Mouse (Mus musculus): ENCODE results near the gene Ccdc148. TPM values are rescaled to one million over a fixed set of nuclear protein-coding genes. Genes with fewer than 3 reads are reported as not detected.
A peak's percentile ranks its signal among the peaks of the same experiment; 100 is the strongest.

Ccdc148 gene
- polyA plus RNA-seq, 1 experiment from 2014 or later = 7.1 TPM

DNA sequence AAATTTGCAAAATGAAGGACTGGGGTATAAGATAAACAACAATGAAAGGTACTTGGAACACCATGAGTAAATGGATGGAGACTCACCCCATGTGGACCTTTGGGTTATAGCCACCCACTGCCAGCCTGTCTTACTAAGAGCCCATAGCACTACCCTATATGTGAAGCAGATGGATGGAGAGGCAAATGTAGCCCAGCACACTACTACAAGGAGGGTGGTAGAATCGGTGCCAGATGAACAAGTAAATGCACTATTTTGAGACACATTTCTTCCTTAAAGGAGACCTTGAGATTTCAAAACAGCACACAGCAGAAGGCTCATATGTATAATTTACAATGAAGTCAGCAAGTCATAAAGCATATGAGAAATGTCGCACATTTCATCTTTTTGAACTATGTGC is 234.9 kb downstream of the Ccdc148 start:
- Histone ChIP-seq H3K27me3 (replicated peaks; ENCODE audit: control insufficient read depth, insufficient read depth, low read length) (no peaks in the 10 kb centered on the region), H3K4me3 (ENCODE audit: low read length) (no peak overlapping the region), H3K4me2 (ENCODE audit: low read length) (no peak overlapping the region), H3K27ac (ENCODE audit: low read depth, low read length) (no peak overlapping the region), H3K9ac (ENCODE audit: low read depth, low read length) (no peak overlapping the region), H3K36me3 (ENCODE audit: control insufficient read depth, insufficient read depth, low read length) (no peaks in the 10 kb centered on the region), H3K9me3 (ENCODE audit: control insufficient read depth, low read length) (no peaks in the 10 kb centered on the region), H3K4me1 (ENCODE audit: control insufficient read depth, insufficient read depth, low read depth, low read length) (no peaks in the 10 kb centered on the region)
- 96% methylated on average over 2 of the region's 2 CpGs for WGBS
- ATAC-seq = no peak

DNA sequence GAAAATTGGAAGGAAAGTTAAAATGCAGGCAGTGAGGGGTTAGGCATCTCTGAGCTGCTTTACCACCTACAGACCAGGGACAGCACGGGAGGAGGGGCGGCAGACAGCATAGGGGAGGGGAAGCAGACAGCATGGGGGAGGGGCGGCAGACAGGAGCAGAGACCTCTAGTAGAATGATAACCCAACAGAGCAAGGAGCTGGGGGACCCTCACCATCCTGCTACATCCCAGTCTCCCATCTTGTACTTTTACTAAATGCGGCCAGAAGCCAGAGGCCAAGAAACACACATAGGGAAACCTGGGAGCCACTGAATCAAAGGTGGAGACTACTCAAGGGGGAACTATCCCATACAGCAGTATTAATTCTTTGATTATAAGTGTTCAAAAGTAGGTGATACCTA is 242.1 kb downstream of the Ccdc148 start:
- no peak overlapping the region for H3K27ac ChIP-seq (ENCODE audit: low read depth, low read length)
- no peaks in the 10 kb centered on the region for H3K4me1 ChIP-seq (ENCODE audit: control insufficient read depth, insufficient read depth, low read depth, low read length)
- WGBS = 43% methylated on average over 4 of the region's 4 CpGs
- no peak for ATAC-seq
- H3K9ac ChIP-seq (ENCODE audit: low read depth, low read length) = no peak overlapping the region
- H3K27me3 ChIP-seq (replicated peaks; ENCODE audit: control insufficient read depth, insufficient read depth, low read length) = no peaks in the 10 kb centered on the region
- H3K36me3 ChIP-seq (ENCODE audit: control insufficient read depth, insufficient read depth, low read length) = no peaks in the 10 kb centered on the region
- no peak overlapping the region for H3K4me3 ChIP-seq (ENCODE audit: low read length)
- no peaks in the 10 kb centered on the region for H3K9me3 ChIP-seq (ENCODE audit: control insufficient read depth, low read length)
- H3K4me2 ChIP-seq (ENCODE audit: low read length) = no peak overlapping the region

DNA sequence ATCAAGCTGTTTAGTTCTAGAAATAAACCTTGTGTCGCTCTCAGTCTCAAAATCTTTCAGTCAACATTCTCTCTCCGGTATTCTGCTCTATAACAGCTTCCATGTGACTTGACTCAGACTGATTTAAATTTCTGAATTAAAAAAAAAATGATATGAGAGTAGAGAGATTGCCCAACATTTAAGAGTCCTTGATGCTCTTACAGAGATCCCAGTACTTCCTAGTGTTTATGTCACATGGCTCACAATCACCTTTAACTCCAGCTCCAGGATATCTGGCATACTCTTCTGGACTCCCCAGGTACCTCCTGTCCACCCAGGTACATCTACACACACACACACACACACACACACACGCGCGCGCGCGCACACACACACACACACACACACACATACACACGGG is 248.1 kb downstream of the Ccdc148 start:
- Histone ChIP-seq H3K9ac (ENCODE audit: low read depth, low read length) (no peak overlapping the region), H3K36me3 (ENCODE audit: control insufficient read depth, insufficient read depth, low read length) (no peaks in the 10 kb centered on the region), H3K4me1 (ENCODE audit: control insufficient read depth, insufficient read depth, low read depth, low read length) (no peaks in the 10 kb centered on the region), H3K4me2 (ENCODE audit: low read length) (no peak overlapping the region), H3K4me3 (ENCODE audit: low read length) (no peak overlapping the region), H3K27me3 (replicated peaks; ENCODE audit: control insufficient read depth, insufficient read depth, low read length) (no peaks in the 10 kb centered on the region), H3K27ac (ENCODE audit: low read depth, low read length) (no peak overlapping the region), H3K9me3 (ENCODE audit: control insufficient read depth, low read length) (no peaks in the 10 kb centered on the region)
- WGBS = 96% methylated on average over 9 of the region's 9 CpGs
- ATAC-seq = no peak

DNA sequence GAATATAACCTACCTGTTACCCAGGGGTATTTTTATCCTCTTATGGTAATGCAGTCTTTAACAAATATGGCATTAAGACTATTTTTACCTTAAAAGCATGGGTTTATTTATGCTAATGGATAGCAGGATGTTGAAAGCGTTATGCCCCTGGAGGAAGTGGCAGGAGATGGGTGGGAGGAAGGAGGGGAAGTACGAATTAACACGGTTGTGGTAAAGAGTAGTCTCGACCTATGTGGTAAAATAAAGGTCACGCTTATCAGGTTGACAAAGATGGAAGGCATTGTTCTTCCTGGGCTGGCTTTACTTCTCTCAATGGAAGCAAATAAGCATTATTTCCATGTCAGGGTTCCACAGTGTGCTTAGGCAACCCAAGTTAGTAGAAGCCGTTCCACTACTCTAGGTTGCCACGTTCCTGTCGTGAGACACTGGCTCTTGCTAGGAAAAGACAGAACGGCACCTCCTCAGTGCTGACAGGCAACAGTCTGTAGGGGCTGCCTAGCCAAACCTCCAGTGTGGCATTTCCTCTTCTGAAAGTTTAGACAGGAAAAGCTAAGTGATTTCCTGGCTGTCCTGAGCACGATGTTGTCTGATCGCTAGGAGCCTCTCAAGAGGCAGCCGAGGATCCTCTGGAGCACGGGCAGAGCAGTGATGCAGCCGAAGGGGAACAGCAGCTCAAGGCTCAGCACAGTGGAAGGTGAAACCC is 253.5 kb downstream of the Ccdc148 start:
- Histone ChIP-seq H3K27me3 (replicated peaks; ENCODE audit: control insufficient read depth, insufficient read depth, low read length) (no peaks in the 10 kb centered on the region), H3K36me3 (ENCODE audit: control insufficient read depth, insufficient read depth, low read length) (no peaks in the 10 kb centered on the region), H3K27ac (ENCODE audit: low read depth, low read length) (no peak overlapping the region), H3K9me3 (ENCODE audit: control insufficient read depth, low read length) (no peaks in the 10 kb centered on the region), H3K9ac (ENCODE audit: low read depth, low read length) (no peak overlapping the region), H3K4me1 (ENCODE audit: control insufficient read depth, insufficient read depth, low read depth, low read length) (no peaks in the 10 kb centered on the region; the same call in 1 of the 2 replicates), H3K4me2 (ENCODE audit: low read length) (peak overlapping the region; percentile 34), H3K4me3 (ENCODE audit: low read length) (no peak overlapping the region)
- 27% methylated on average over 14 of the region's 14 CpGs for WGBS
- ATAC-seq = 0 out of 2 replicates have a peak, but pooled peaks have one; percentile 63

DNA sequence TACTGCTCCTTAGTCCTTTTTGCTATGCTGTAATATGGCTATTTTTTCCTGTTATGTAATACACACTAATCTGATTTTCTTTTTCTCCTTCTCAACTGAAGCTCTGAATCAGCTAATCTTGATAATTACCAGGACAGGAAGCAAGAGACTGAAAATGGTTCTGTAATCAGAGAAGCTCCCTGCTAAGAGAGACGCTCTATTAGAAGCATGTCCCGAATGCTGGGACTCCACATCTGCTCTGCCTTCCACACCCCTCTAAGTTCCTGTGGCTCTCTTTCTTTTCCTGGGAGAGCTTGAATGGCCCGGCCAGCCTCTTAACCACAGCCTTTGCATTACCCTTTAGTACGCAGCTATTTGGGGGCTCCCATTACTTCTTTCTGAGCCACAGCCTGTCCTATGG is 255.4 kb downstream of the Ccdc148 start:
- Histone ChIP-seq H3K4me1 (ENCODE audit: control insufficient read depth, insufficient read depth, low read depth, low read length) (no peaks in the 10 kb centered on the region; the same call in 1 of the 2 replicates), H3K9ac (ENCODE audit: low read depth, low read length) (no peak overlapping the region), H3K4me2 (ENCODE audit: low read length) (no peak overlapping the region), H3K4me3 (ENCODE audit: low read length) (no peak overlapping the region), H3K27me3 (replicated peaks; ENCODE audit: control insufficient read depth, insufficient read depth, low read length) (no peaks in the 10 kb centered on the region), H3K36me3 (ENCODE audit: control insufficient read depth, insufficient read depth, low read length) (no peaks in the 10 kb centered on the region), H3K27ac (ENCODE audit: low read depth, low read length) (no peak overlapping the region), H3K9me3 (ENCODE audit: control insufficient read depth, low read length) (no peaks in the 10 kb centered on the region)
- WGBS = 73% methylated on average over 4 of the region's 4 CpGs
- no peak for ATAC-seq

DNA sequence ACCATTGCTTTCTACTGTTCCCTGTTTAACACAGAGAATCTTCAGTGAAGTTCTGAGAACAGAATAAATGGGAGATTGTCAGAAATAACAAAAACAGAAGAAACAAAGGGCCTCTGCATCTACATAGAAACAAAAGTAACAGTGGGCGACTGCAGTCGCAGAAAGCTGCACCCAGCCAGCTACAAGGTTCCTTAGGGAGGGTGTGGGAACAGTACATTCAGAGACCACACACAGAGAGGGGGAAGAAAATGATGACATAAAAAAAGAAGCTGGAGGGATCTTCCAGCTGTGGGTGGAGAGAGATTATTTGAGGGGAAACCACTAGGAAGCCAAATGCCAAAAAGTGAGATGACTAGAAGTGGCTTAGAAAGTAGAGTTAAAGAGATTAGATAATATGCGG is 280.6 kb downstream of the Ccdc148 start:
- Histone ChIP-seq H3K4me1 (ENCODE audit: control insufficient read depth, insufficient read depth, low read depth, low read length) (no peaks in the 10 kb centered on the region), H3K36me3 (ENCODE audit: control insufficient read depth, insufficient read depth, low read length) (no peaks in the 10 kb centered on the region), H3K9me3 (ENCODE audit: control insufficient read depth, low read length) (no peaks in the 10 kb centered on the region), H3K27ac (ENCODE audit: low read depth, low read length) (no peak overlapping the region), H3K9ac (ENCODE audit: low read depth, low read length) (no peak overlapping the region), H3K27me3 (replicated peaks; ENCODE audit: control insufficient read depth, insufficient read depth, low read length) (no peaks in the 10 kb centered on the region), H3K4me2 (ENCODE audit: low read length) (no peak overlapping the region), H3K4me3 (ENCODE audit: low read length) (no peak overlapping the region)
- WGBS = 40% methylated on average over 3 of the region's 3 CpGs
- no peak for ATAC-seq

DNA sequence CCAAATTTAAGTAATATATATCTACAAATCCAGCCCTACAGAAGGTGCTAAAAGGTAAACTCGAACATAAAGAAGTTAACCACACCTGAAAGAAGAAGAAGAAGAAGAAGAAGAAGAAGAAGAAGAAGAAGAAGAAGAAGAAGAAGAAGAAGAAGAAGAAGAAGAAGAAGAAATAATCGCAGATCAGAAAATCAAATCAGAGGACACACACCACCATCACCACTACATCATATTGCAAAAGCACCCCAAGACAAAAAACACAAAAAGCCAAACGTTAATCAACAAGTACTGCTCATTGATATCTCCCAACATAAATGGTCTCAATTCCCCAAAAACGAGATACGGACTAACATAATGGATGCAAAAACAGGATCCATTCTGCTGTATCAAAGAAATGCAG is 301.3 kb downstream of the Ccdc148 start, which contains the start of gene Gm11099:
Gene Gm11099 (plus strand): TSS at position 301 of the 400 bp plus-strand sequence.
- no peaks in the 10 kb centered on the region for H3K36me3 ChIP-seq (ENCODE audit: control insufficient read depth, insufficient read depth, low read length)
- H3K4me1 ChIP-seq (ENCODE audit: control insufficient read depth, insufficient read depth, low read depth, low read length) = no peaks in the 10 kb centered on the region
- no peaks in the 10 kb centered on the region for H3K27me3 ChIP-seq (replicated peaks; ENCODE audit: control insufficient read depth, insufficient read depth, low read length)
- no peak for ATAC-seq
- WGBS = 90% methylated on average over 5 of the region's 5 CpGs
- H3K9ac ChIP-seq (ENCODE audit: low read depth, low read length) = no peak within 1 kb of the TSS
- H3K9me3 ChIP-seq (ENCODE audit: control insufficient read depth, low read length) = no peaks in the 10 kb centered on the region
- H3K4me2 ChIP-seq (ENCODE audit: low read length) = no peak within 1 kb of the TSS
- no peak within 1 kb of the TSS for H3K4me3 ChIP-seq (ENCODE audit: low read length)
- H3K27ac ChIP-seq (ENCODE audit: low read depth, low read length) = no peak within 1 kb of the TSS

DNA sequence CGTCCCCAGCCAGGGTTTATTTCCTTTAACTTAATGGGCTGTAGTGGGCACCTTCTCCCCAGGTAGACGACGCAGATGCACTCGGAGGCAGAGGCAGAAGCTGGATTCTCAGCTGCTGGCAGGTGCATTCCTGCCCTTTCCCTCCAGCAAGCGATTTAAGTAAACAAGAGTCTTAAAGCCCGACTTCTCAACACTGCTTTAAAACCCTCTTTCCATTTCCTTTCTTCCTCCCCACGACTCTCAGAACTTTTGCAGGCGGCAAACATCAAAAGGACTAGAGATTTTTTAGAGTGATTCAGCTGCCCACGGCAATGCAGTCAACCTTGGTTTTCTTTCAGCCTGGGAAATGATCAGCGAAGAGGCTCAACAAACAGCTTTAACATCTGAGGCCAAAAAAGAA is 316.0 kb downstream of the Ccdc148 start:
- Histone ChIP-seq H3K4me2 (ENCODE audit: low read length) (no peak overlapping the region), H3K4me1 (ENCODE audit: control insufficient read depth, insufficient read depth, low read depth, low read length) (no peaks in the 10 kb centered on the region), H3K27ac (ENCODE audit: low read depth, low read length) (no peak overlapping the region), H3K9me3 (ENCODE audit: control insufficient read depth, low read length) (no peaks in the 10 kb centered on the region; the same call in 1 of the 2 replicates), H3K27me3 (replicated peaks; ENCODE audit: control insufficient read depth, insufficient read depth, low read length) (no peaks in the 10 kb centered on the region), H3K9ac (ENCODE audit: low read depth, low read length) (no peak overlapping the region), H3K4me3 (ENCODE audit: low read length) (no peak overlapping the region), H3K36me3 (ENCODE audit: control insufficient read depth, insufficient read depth, low read length) (no peaks in the 10 kb centered on the region)
- 38% methylated on average over 10 of the region's 10 CpGs for WGBS
- no peak for ATAC-seq

DNA sequence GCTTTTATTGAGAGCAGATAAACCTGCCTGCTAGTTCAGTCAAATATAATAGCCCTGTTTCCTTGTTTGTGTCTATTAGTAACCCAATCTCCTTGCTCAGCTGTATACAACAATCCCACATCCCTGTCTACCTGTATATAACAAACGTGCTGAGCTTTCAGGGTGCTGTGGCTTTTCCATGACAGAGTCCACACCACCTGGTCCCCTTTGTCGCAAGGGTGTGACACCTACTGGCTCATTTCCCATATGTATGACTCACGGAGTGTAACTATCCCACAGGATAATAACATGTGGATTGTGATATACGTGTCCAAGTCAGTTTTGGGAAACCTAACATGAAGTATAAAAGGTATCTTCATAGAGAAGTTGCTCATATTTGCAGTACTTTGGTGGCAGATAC is 318.0 kb downstream of the Ccdc148 start:
- WGBS = 92% methylated on average over 4 of the region's 4 CpGs
- H3K9ac ChIP-seq (ENCODE audit: low read depth, low read length) = no peak overlapping the region
- no peak overlapping the region for H3K4me3 ChIP-seq (ENCODE audit: low read length)
- H3K36me3 ChIP-seq (ENCODE audit: control insufficient read depth, insufficient read depth, low read length) = no peaks in the 10 kb centered on the region
- no peaks in the 10 kb centered on the region for H3K4me1 ChIP-seq (ENCODE audit: control insufficient read depth, insufficient read depth, low read depth, low read length)
- no peak overlapping the region for H3K4me2 ChIP-seq (ENCODE audit: low read length)
- no peak for ATAC-seq
- H3K27ac ChIP-seq (ENCODE audit: low read depth, low read length) = no peak overlapping the region
- no peaks in the 10 kb centered on the region; the same call in 1 of the 2 replicates for H3K9me3 ChIP-seq (ENCODE audit: control insufficient read depth, low read length)
- no peaks in the 10 kb centered on the region for H3K27me3 ChIP-seq (replicated peaks; ENCODE audit: control insufficient read depth, insufficient read depth, low read length)
